Mouse (Mus musculus): ENCODE measurements around the gene Sdk2. TPM values are rescaled to one million over a fixed set of nuclear protein-coding genes. Genes with fewer than 3 reads are reported as not detected.

The Sdk2 gene
- polyA plus RNA-seq, 1 experiment from 2014 or later = 4.3 TPM

GRCm38 (mm10) chr11:113898671-113899070 lies 168.2 kb downstream of the Sdk2 start:
- 64% methylated on average over 7 of the region's 7 CpGs for WGBS
- H3K4me3 ChIP-seq (ENCODE audit: low read depth, low read length) = no peak overlapping the region
- H3K36me3 ChIP-seq (ENCODE audit: control insufficient read depth, insufficient read depth, low read length) = no peaks in the 10 kb centered on the region
- H3K9me3 ChIP-seq (ENCODE audit: control insufficient read depth, low read depth, low read length) = no peaks in the 10 kb centered on the region
- no peaks in the 10 kb centered on the region for H3K27me3 ChIP-seq (ENCODE audit: control insufficient read depth, insufficient read depth, low read length)
- H3K4me1 ChIP-seq (ENCODE audit: control insufficient read depth, insufficient read depth, low read length) = no peaks in the 10 kb centered on the region
- H3K4me2 ChIP-seq (replicated peaks; ENCODE audit: low read depth, low read length) = no peak overlapping the region
- H3K9ac ChIP-seq (replicated peaks; ENCODE audit: low read depth, low read length) = no peak overlapping the region
- ATAC-seq (ENCODE audit: insufficient number of reproducible peaks, insufficient read depth, low FRiP score, low read depth) = no peak; the same call in 1 of the 2 replicates
- no peak overlapping the region for H3K27ac ChIP-seq (ENCODE audit: low read length)

- no peaks in the 10 kb centered on the region for H3K9me3 ChIP-seq (ENCODE audit: control insufficient read depth, low read depth, low read length)
- ATAC-seq (ENCODE audit: insufficient number of reproducible peaks, insufficient read depth, low FRiP score, low read depth) = no peak
- peaks cover 7% of the 10 kb centered on the region for H3K4me1 ChIP-seq (ENCODE audit: control insufficient read depth, insufficient read depth, low read length)
- no peaks in the 10 kb centered on the region for H3K27me3 ChIP-seq (ENCODE audit: control insufficient read depth, insufficient read depth, low read length)
- H3K9ac ChIP-seq (replicated peaks; ENCODE audit: low read depth, low read length) = no peak overlapping the region
- H3K4me2 ChIP-seq (replicated peaks; ENCODE audit: low read depth, low read length) = no peak overlapping the region
- 82% methylated on average over 5 of the region's 5 CpGs for WGBS
- no peak overlapping the region for H3K27ac ChIP-seq (ENCODE audit: low read length)
- no peaks in the 10 kb centered on the region for H3K36me3 ChIP-seq (ENCODE audit: control insufficient read depth, insufficient read depth, low read length)
- no peak overlapping the region for H3K4me3 ChIP-seq (ENCODE audit: low read depth, low read length)
These were observed 170.8 kb downstream of the Sdk2 start for GRCm38 (mm10) chr11:113896006-113896405.

- H3K36me3 ChIP-seq (ENCODE audit: control insufficient read depth, insufficient read depth, low read length) = no peaks in the 10 kb centered on the region
- no peak for ATAC-seq (ENCODE audit: insufficient number of reproducible peaks, insufficient read depth, low FRiP score, low read depth)
- H3K4me1 ChIP-seq (ENCODE audit: control insufficient read depth, insufficient read depth, low read length) = peaks cover 7% of the 10 kb centered on the region
- WGBS = 40% methylated on average over 6 of the region's 6 CpGs
- no peaks in the 10 kb centered on the region for H3K9me3 ChIP-seq (ENCODE audit: control insufficient read depth, low read depth, low read length)
- H3K27me3 ChIP-seq (ENCODE audit: control insufficient read depth, insufficient read depth, low read length) = no peaks in the 10 kb centered on the region
- H3K4me3 ChIP-seq (ENCODE audit: low read depth, low read length) = no peak overlapping the region
- no peak overlapping the region for H3K4me2 ChIP-seq (replicated peaks; ENCODE audit: low read depth, low read length)
- peak overlapping the region; percentile 17; the same call in 1 of the 2 replicates for H3K27ac ChIP-seq (ENCODE audit: low read length)
- H3K9ac ChIP-seq (replicated peaks; ENCODE audit: low read depth, low read length) = no peak overlapping the region
These were observed 173.9 kb downstream of the Sdk2 start for GRCm38 (mm10) chr11:113892924-113893323.

- H3K36me3 ChIP-seq (ENCODE audit: control insufficient read depth, insufficient read depth, low read length) = no peaks in the 10 kb centered on the region
- 43% methylated on average over 6 of the region's 6 CpGs for WGBS
- peaks cover 7% of the 10 kb centered on the region for H3K4me1 ChIP-seq (ENCODE audit: control insufficient read depth, insufficient read depth, low read length)
- no peaks in the 10 kb centered on the region for H3K9me3 ChIP-seq (ENCODE audit: control insufficient read depth, low read depth, low read length)
- ATAC-seq (ENCODE audit: insufficient number of reproducible peaks, insufficient read depth, low FRiP score, low read depth) = no peak
- H3K27ac ChIP-seq (ENCODE audit: low read length) = no peak overlapping the region; the same call in 1 of the 2 replicates
- no peak overlapping the region for H3K4me2 ChIP-seq (replicated peaks; ENCODE audit: low read depth, low read length)
- H3K9ac ChIP-seq (replicated peaks; ENCODE audit: low read depth, low read length) = no peak overlapping the region
- no peak overlapping the region for H3K4me3 ChIP-seq (ENCODE audit: low read depth, low read length)
- no peaks in the 10 kb centered on the region for H3K27me3 ChIP-seq (ENCODE audit: control insufficient read depth, insufficient read depth, low read length)
These were observed 174.8 kb downstream of the Sdk2 start for GRCm38 (mm10) chr11:113892067-113892466.

- Histone ChIP-seq H3K4me2 (replicated peaks; ENCODE audit: low read depth, low read length) (no peak overlapping the region), H3K36me3 (ENCODE audit: control insufficient read depth, insufficient read depth, low read length) (no peaks in the 10 kb centered on the region), H3K9me3 (ENCODE audit: control insufficient read depth, low read depth, low read length) (no peaks in the 10 kb centered on the region), H3K4me3 (ENCODE audit: low read depth, low read length) (no peak overlapping the region), H3K4me1 (ENCODE audit: control insufficient read depth, insufficient read depth, low read length) (peaks cover 7% of the 10 kb centered on the region), H3K9ac (replicated peaks; ENCODE audit: low read depth, low read length) (no peak overlapping the region), H3K27me3 (ENCODE audit: control insufficient read depth, insufficient read depth, low read length) (no peaks in the 10 kb centered on the region), H3K27ac (ENCODE audit: low read length) (no peak overlapping the region)
- WGBS = 81% methylated on average over 5 of the region's 5 CpGs
- no peak for ATAC-seq (ENCODE audit: insufficient number of reproducible peaks, insufficient read depth, low FRiP score, low read depth)
These were observed 178.6 kb downstream of the Sdk2 start for GRCm38 (mm10) chr11:113888156-113888750.

GRCm38 (mm10) chr11:113886299-113886698 lies 180.5 kb downstream of the Sdk2 start:
- Histone ChIP-seq H3K9me3 (ENCODE audit: control insufficient read depth, low read depth, low read length) (no peaks in the 10 kb centered on the region), H3K4me3 (ENCODE audit: low read depth, low read length) (no peak overlapping the region), H3K9ac (replicated peaks; ENCODE audit: low read depth, low read length) (no peak overlapping the region), H3K4me1 (ENCODE audit: control insufficient read depth, insufficient read depth, low read length) (0 out of 2 replicates have a peak, but pooled peaks cover 2% of the 10 kb centered on the region), H3K4me2 (replicated peaks; ENCODE audit: low read depth, low read length) (no peak overlapping the region), H3K27me3 (ENCODE audit: control insufficient read depth, insufficient read depth, low read length) (no peaks in the 10 kb centered on the region), H3K27ac (ENCODE audit: low read length) (no peak overlapping the region), H3K36me3 (ENCODE audit: control insufficient read depth, insufficient read depth, low read length) (no peaks in the 10 kb centered on the region)
- 31% methylated on average over 7 of the region's 7 CpGs for WGBS
- ATAC-seq (ENCODE audit: insufficient number of reproducible peaks, insufficient read depth, low FRiP score, low read depth) = peak; percentile 56; the same call in 1 of the 2 replicates

- no peak for ATAC-seq (ENCODE audit: insufficient number of reproducible peaks, insufficient read depth, low FRiP score, low read depth)
- H3K27me3 ChIP-seq (ENCODE audit: control insufficient read depth, insufficient read depth, low read length) = no peaks in the 10 kb centered on the region
These were observed 181.9 kb downstream of the Sdk2 start for GRCm38 (mm10) chr11:113884962-113885361.

GRCm38 (mm10) chr11:113883031-113883430 lies 183.8 kb downstream of the Sdk2 start:
- H3K36me3 ChIP-seq (ENCODE audit: control insufficient read depth, insufficient read depth, low read length) = no peaks in the 10 kb centered on the region

More at GRCm38 (mm10) chr11:113884962-113885361, 181.9 kb downstream of the Sdk2 start:
- Histone ChIP-seq H3K4me2 (replicated peaks; ENCODE audit: low read depth, low read length) (no peak overlapping the region), H3K9me3 (ENCODE audit: control insufficient read depth, low read depth, low read length) (no peaks in the 10 kb centered on the region), H3K4me1 (ENCODE audit: control insufficient read depth, insufficient read depth, low read length) (0 out of 2 replicates have a peak, but pooled peaks cover 2% of the 10 kb centered on the region), H3K4me3 (ENCODE audit: low read depth, low read length) (no peak overlapping the region), H3K36me3 (ENCODE audit: control insufficient read depth, insufficient read depth, low read length) (no peaks in the 10 kb centered on the region), H3K9ac (replicated peaks; ENCODE audit: low read depth, low read length) (no peak overlapping the region), H3K27ac (ENCODE audit: low read length) (no peak overlapping the region)
- 69% methylated on average over 11 of the region's 11 CpGs for WGBS

GRCm38 (mm10) chr11:113881864-113882263 lies 185.0 kb downstream of the Sdk2 start:
- Histone ChIP-seq H3K9ac (replicated peaks; ENCODE audit: low read depth, low read length) (no peak overlapping the region), H3K4me3 (ENCODE audit: low read depth, low read length) (no peak overlapping the region), H3K4me2 (replicated peaks; ENCODE audit: low read depth, low read length) (no peak overlapping the region), H3K27me3 (ENCODE audit: control insufficient read depth, insufficient read depth, low read length) (no peaks in the 10 kb centered on the region), H3K36me3 (ENCODE audit: control insufficient read depth, insufficient read depth, low read length) (no peaks in the 10 kb centered on the region), H3K9me3 (ENCODE audit: control insufficient read depth, low read depth, low read length) (no peaks in the 10 kb centered on the region), H3K4me1 (ENCODE audit: control insufficient read depth, insufficient read depth, low read length) (0 out of 2 replicates have a peak, but pooled peaks cover 2% of the 10 kb centered on the region), H3K27ac (ENCODE audit: low read length) (no peak overlapping the region)
- no peak for ATAC-seq (ENCODE audit: insufficient number of reproducible peaks, insufficient read depth, low FRiP score, low read depth)
- WGBS = 91% methylated on average over 6 of the region's 6 CpGs

More at GRCm38 (mm10) chr11:113883031-113883430, 183.8 kb downstream of the Sdk2 start:
- H3K4me3 ChIP-seq (ENCODE audit: low read depth, low read length) = no peak overlapping the region
- no peak overlapping the region for H3K9ac ChIP-seq (replicated peaks; ENCODE audit: low read depth, low read length)
- ATAC-seq (ENCODE audit: insufficient number of reproducible peaks, insufficient read depth, low FRiP score, low read depth) = no peak
- no peaks in the 10 kb centered on the region for H3K27me3 ChIP-seq (ENCODE audit: control insufficient read depth, insufficient read depth, low read length)
- H3K4me1 ChIP-seq (ENCODE audit: control insufficient read depth, insufficient read depth, low read length) = 0 out of 2 replicates have a peak, but pooled peaks cover 2% of the 10 kb centered on the region
- no peak overlapping the region for H3K4me2 ChIP-seq (replicated peaks; ENCODE audit: low read depth, low read length)
- no peak overlapping the region for H3K27ac ChIP-seq (ENCODE audit: low read length)
- 69% methylated on average over 8 of the region's 8 CpGs for WGBS
- no peaks in the 10 kb centered on the region for H3K9me3 ChIP-seq (ENCODE audit: control insufficient read depth, low read depth, low read length)
